ENCODE assay signal across 28 mouse cellular contexts in the genomic region with DNA sequence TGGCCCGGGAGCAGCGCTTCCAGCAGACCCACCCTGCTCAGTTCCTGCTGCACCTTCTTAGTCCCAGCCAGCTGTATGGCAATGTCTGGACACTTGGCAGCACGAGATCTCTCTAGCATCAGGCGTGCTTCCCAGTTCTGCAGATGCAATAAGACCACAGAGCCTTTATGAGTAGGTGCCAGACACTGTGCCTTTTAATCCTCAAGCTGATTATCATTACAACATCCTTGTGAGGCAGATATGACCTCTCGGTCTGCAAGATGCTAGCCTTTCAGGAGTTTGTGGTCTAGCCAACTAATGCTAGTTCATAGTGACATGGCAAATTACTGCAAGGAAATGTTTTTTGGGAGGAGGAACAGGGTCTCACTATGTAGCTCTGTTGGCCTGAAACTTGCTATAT. TPM values are rescaled to one million over a fixed set of nuclear protein-coding genes. Genes with fewer than 3 reads are reported as not detected.
DNase-seq lines count a peak whose midpoint lies in the region; ATAC-seq and TF ChIP-seq lines count a peak whose summit lies in the region.
"Had no signal": no experiment of that assay in that cellular context is flagged by ENCODE, and none has a peak within 500 bp of the region (broad histone marks: within the 10 kb centered on the region; RNA-seq: fewer than 3 reads in every experiment).

No protein-coding gene starts in this region.

- ATAC-seq in megakaryocyte, adult 5-6 weeks (ENCODE audit: poor library complexity, severe bottlenecking): no peak
- peak; percentile 84 for ATAC-seq in G1E (ENCODE audit: extremely low read depth, insufficient number of reproducible peaks, low FRiP score, poor library complexity, severe bottlenecking)
- ATAC-seq in granulocyte monocyte progenitor cell, adult 5-6 weeks (replicated peaks; ENCODE audit: poor library complexity, severe bottlenecking): peak; percentile 55
- ATAC-seq: activated CD4-positive, CD25-positive, alpha-beta regulatory T cell, adult 4 months; forebrain, embryonic 14.5 days; forebrain, postnatal 0 days; intestine, postnatal 0 days had no signal

- TF ChIP-seq CTCF in G1E (IDR thresholded peaks at IDR 0.05; ENCODE audit: low read depth, low read length): no peak
- no peak for TF ChIP-seq CTCF in gastrocnemius, adult 2 months (IDR thresholded peaks at IDR 0.05)

- intact Hi-C loops in gastrocnemius, postnatal 36 days (cut with DNase I): no loop called here
- intact Hi-C loops in gastrocnemius, adult 2 months (cut with DNase I): no loop called here

- peak overlapping the region; percentile 68 for H3K4me3 ChIP-seq in megakaryocyte, embryonic 14.5 days (replicated peaks)
- H3K4me3 ChIP-seq in G1E (ENCODE audit: low read depth, low read length): peak overlapping the region; percentile 48; the same call in 1 of the 2 replicates
- H3K4me3 ChIP-seq in gastrocnemius, adult 2 months: no peak overlapping the region
- H3K4me3 ChIP-seq: embryonic facial prominence, embryonic 12.5 days; embryonic facial prominence, embryonic 15.5 days; heart, adult 2 months; heart, embryonic 10.5 days; heart, embryonic 13.5 days; hindbrain, embryonic 12.5 days; hindbrain, embryonic 15.5 days had no signal

- H3K4me1 ChIP-seq in megakaryocyte, embryonic 14.5 days: peaks cover 52% of the 10 kb centered on the region
- H3K4me1 ChIP-seq in G1E (ENCODE audit: insufficient read depth, low read depth, low read length): peaks cover 59% of the 10 kb centered on the region
- H3K4me1 ChIP-seq: embryonic facial prominence, embryonic 12.5 days; embryonic facial prominence, embryonic 15.5 days; heart, embryonic 10.5 days; heart, embryonic 13.5 days; hindbrain, embryonic 12.5 days; hindbrain, embryonic 15.5 days had no signal

- no peak overlapping the region for H3K27ac ChIP-seq in gastrocnemius, adult 2 months
- H3K27ac ChIP-seq: embryonic facial prominence, embryonic 12.5 days; embryonic facial prominence, embryonic 15.5 days; heart, adult 2 months; heart, embryonic 10.5 days; heart, embryonic 13.5 days; hindbrain, embryonic 12.5 days; hindbrain, embryonic 15.5 days had no signal

- peak; percentile 73 for DNase-seq in G1E (ENCODE audit: low spot score)
- no peak for DNase-seq in gastrocnemius, postnatal 36 days
- no peak for DNase-seq in gastrocnemius, adult 2 months
- DNase-seq in lung, postnatal 36 days: no peak
- DNase-seq: adrenal gland, adult 8-10 months; adrenal gland, postnatal 25 days; B cell, adult 2 months; cerebellum, adult 11-12 months; cerebellum, adult 8-10 months; cerebellum, postnatal 14 days; forebrain, postnatal 0 days; gastrocnemius, postnatal 10 days; heart, adult 2 months; heart, postnatal 14 days had no signal

- H3K36me3 ChIP-seq in megakaryocyte, embryonic 14.5 days (replicated peaks; ENCODE audit: low read length): peaks cover 96% of the 10 kb centered on the region
- H3K36me3 ChIP-seq in G1E (replicated peaks): peaks cover 72% of the 10 kb centered on the region

- H3K27me3 ChIP-seq in megakaryocyte, embryonic 14.5 days (replicated peaks): no peaks in the 10 kb centered on the region
- H3K27me3 ChIP-seq in G1E (ENCODE audit: insufficient read depth, low read length): no peaks in the 10 kb centered on the region
- H3K27me3 ChIP-seq: CH12.LX; embryonic facial prominence, embryonic 12.5 days; embryonic facial prominence, embryonic 15.5 days; heart, embryonic 13.5 days; hindbrain, embryonic 12.5 days; hindbrain, embryonic 15.5 days had no signal

- peaks cover 13% of the 10 kb centered on the region for H3K9me3 ChIP-seq in megakaryocyte, embryonic 14.5 days
- H3K9me3 ChIP-seq in G1E (replicated peaks): peaks cover 5% of the 10 kb centered on the region; the same call in 1 of the 2 replicates
- H3K9me3 ChIP-seq: embryonic facial prominence, embryonic 12.5 days; embryonic facial prominence, embryonic 15.5 days; heart, embryonic 10.5 days; heart, embryonic 13.5 days; hindbrain, embryonic 12.5 days; hindbrain, embryonic 15.5 days had no signal

RNA-seq across cellular contexts. Expression of a gene that starts 24.9 kb away (rescaled TPM):
- polyA plus RNA-seq in megakaryocyte, embryonic 14.5 days (2012; ENCODE audit: insufficient read depth, low replicate concordance): 7.9 and 8.8 TPM in 2 replicates
- total RNA-seq in megakaryocyte, adult 5-6 weeks (2015): 9.6 and 9.7 TPM in 2 replicates
- 13.3 and 17.1 TPM in 2 replicates for total RNA-seq in megakaryocyte, adult 5-6 weeks (2017)
- total RNA-seq in G1E (2014; fragmentation: Nextera tagmentation): 7.3 and 10.6 TPM in 2 replicates
- total RNA-seq in G1E (2017): 22.0 and 25.7 TPM in 2 replicates
- polyA plus RNA-seq in G1E (2012): 14.6 and 16.5 TPM in 2 replicates
- total RNA-seq in granulocyte monocyte progenitor cell, adult 5-6 weeks (2014; fragmentation: Nextera tagmentation): 17.0 and 18.2 TPM in 2 replicates
- total RNA-seq in granulocyte monocyte progenitor cell, adult 5-6 weeks (2017): 16.7 and 21.6 TPM in 2 replicates
- total RNA-seq in gastrocnemius, postnatal 36 days (2021): 1 to 10 TPM; 3.7 to 6.0 TPM
- 1 to 10 TPM; 5.7 to 6.4 TPM for total RNA-seq in gastrocnemius, adult 2 months (2021)

RNA-seq across cellular contexts. Expression of a gene that starts 43.3 kb away (rescaled TPM):
- polyA plus RNA-seq in megakaryocyte, embryonic 14.5 days (2012; ENCODE audit: insufficient read depth, low replicate concordance): 0.95 TPM in 1 of 2 replicates, not detected in the other
- not detected in 2 replicates for total RNA-seq in megakaryocyte, adult 5-6 weeks (2015)
- not detected in 2 replicates for total RNA-seq in megakaryocyte, adult 5-6 weeks (2017)
- total RNA-seq in G1E (2014; fragmentation: Nextera tagmentation) (2.3 and 2.4 TPM in 2 replicates), G1E (2017) (1.4 and 1.7 TPM in 2 replicates)
- 8.3 and 11.1 TPM in 2 replicates for polyA plus RNA-seq in G1E (2012)
- 0.37 TPM in 1 of 2 replicates, not detected in the other for total RNA-seq in granulocyte monocyte progenitor cell, adult 5-6 weeks (2014; fragmentation: Nextera tagmentation)
- total RNA-seq in granulocyte monocyte progenitor cell, adult 5-6 weeks (2017): not detected in 2 replicates
- total RNA-seq in gastrocnemius, postnatal 36 days (2021): 1 to 10 TPM; 1.9 to 6.8 TPM
- total RNA-seq in gastrocnemius, adult 2 months (2021): 1 to 10 TPM; 5.1 to 9.8 TPM
- polyA plus RNA-seq: activated CD4-positive, CD25-positive, alpha-beta regulatory T cell, adult 4 months had no signal

RNA-seq across cellular contexts. Expression of a gene that starts 49.7 kb away (rescaled TPM):
- 0.60 and 24.0 TPM in 2 replicates for polyA plus RNA-seq in megakaryocyte, embryonic 14.5 days (2012; ENCODE audit: insufficient read depth, low replicate concordance)
- total RNA-seq in megakaryocyte, adult 5-6 weeks (2015): not detected in 2 replicates
- total RNA-seq in megakaryocyte, adult 5-6 weeks (2017): not detected in 2 replicates
- total RNA-seq in G1E (2014; fragmentation: Nextera tagmentation) (not detected in 2 replicates), G1E (2017) (not detected in 2 replicates)
- polyA plus RNA-seq in G1E (2012): not detected in 2 replicates
- not detected in 2 replicates for total RNA-seq in granulocyte monocyte progenitor cell, adult 5-6 weeks (2014; fragmentation: Nextera tagmentation)
- total RNA-seq in granulocyte monocyte progenitor cell, adult 5-6 weeks (2017): not detected in 2 replicates
- under 1 TPM; 0.82 to 0.86 TPM for total RNA-seq in gastrocnemius, postnatal 36 days (2021)
- under 1 TPM; 0.53 to 0.71 TPM for total RNA-seq in gastrocnemius, adult 2 months (2021)
- total RNA-seq: hematopoietic stem cell, adult 5-6 weeks had no signal

RNA-seq across cellular contexts. Expression of a gene that starts 50.0 kb away (rescaled TPM):
- 4.9 and 10.2 TPM in 2 replicates for polyA plus RNA-seq in megakaryocyte, embryonic 14.5 days (2012; ENCODE audit: insufficient read depth, low replicate concordance)
- 8.9 and 9.6 TPM in 2 replicates for total RNA-seq in megakaryocyte, adult 5-6 weeks (2015)
- total RNA-seq in megakaryocyte, adult 5-6 weeks (2017): 12.0 and 13.6 TPM in 2 replicates
- total RNA-seq in G1E (2014; fragmentation: Nextera tagmentation) (56.9 and 66.9 TPM in 2 replicates), G1E (2017) (69.8 and 78.6 TPM in 2 replicates)
- 32.9 and 42.0 TPM in 2 replicates for polyA plus RNA-seq in G1E (2012)
- total RNA-seq in granulocyte monocyte progenitor cell, adult 5-6 weeks (2014; fragmentation: Nextera tagmentation): 4.1 and 5.6 TPM in 2 replicates
- 3.6 and 4.4 TPM in 2 replicates for total RNA-seq in granulocyte monocyte progenitor cell, adult 5-6 weeks (2017)
- total RNA-seq in gastrocnemius, postnatal 36 days (2021): 10 to 100 TPM; 29.2 to 33.5 TPM
- 10 to 100 TPM; 29.7 to 53.7 TPM for total RNA-seq in gastrocnemius, adult 2 months (2021)
